ENCODE assay signal across 8 mouse cellular contexts in the genomic region with DNA sequence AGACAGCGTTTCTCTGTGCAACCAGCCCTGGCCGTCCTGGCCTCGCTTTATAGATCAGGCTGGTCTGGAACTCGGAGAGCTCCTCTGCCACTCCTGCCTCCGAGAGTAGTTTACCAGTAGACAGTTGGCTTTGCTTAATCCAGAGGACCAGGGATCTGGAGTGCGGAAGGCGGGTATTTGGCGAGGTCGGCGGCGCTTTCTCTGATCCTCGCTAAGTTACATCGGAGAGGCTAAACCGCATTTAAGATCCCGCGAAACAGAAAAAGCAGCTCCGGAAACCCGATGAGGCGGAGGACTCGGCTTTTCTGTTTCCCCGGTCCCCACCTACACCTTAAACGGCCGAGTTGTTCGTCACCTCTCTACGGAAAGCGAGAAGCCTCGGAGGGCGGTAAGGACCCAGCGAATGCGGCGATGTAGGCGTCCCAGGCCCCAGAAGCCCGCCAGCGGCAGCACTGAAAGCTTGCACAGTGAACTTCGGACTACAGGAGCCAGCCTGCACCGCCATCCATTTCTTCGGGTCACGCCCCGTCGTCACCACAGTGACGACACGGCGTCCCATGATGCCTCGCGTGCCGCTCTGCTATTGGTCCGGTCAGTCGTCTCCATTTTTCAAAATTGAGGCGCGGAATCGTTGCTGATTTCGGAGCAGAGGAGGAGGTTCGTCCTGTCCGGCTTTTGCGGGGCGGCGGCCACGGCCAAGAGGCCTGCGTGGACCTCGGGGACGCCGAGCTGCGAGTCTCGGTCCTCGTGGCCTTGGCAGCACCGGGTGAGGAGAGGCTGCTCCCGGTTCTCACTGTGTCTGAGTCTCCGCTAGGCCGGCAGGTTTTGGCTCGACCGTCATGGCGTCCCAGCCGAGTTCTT. TPM values are rescaled to one million over a fixed set of nuclear protein-coding genes. Genes with fewer than 3 reads are reported as not detected.
DNase-seq lines count a peak whose midpoint lies in the region; ATAC-seq and TF ChIP-seq lines count a peak whose summit lies in the region.

A gene (plus strand): TSS at position 649 of the 861 bp plus-strand sequence.

- peak within 1 kb of the TSS; percentile 64 for H3K4me2 ChIP-seq in embryonic facial prominence, embryonic 14.5 days (ENCODE audit: low read depth, low read length)
- peak within 1 kb of the TSS; percentile 74 for H3K4me2 ChIP-seq in limb, embryonic 13.5 days (replicated peaks)
- peak within 1 kb of the TSS; percentile 67 for H3K4me2 ChIP-seq in midbrain, embryonic 16.5 days (ENCODE audit: low read length)

- no peaks in the 10 kb centered on the region for H3K9me3 ChIP-seq in embryonic facial prominence, embryonic 14.5 days (ENCODE audit: control insufficient read depth, low read length)
- H3K9me3 ChIP-seq in limb, embryonic 13.5 days, result no peaks in the 10 kb centered on the region
- H3K9me3 ChIP-seq in midbrain, embryonic 16.5 days (replicated peaks; ENCODE audit: control insufficient read depth, low read length, poor library complexity, severe bottlenecking), result no peaks in the 10 kb centered on the region

- peak; percentile 97 for DNase-seq in 3T3-L1 (ENCODE audit: low read depth, low spot score)
- peak; percentile 88 to 93 for DNase-seq in adrenal gland, postnatal 4 days (ENCODE audit: low spot score in 2 of 2)
- peak; percentile 98 for DNase-seq in embryonic facial prominence, embryonic 14.5 days (ENCODE audit: low spot score)
- DNase-seq in heart, adult 2 months, result peak; percentile 96 to 97
- DNase-seq in kidney, adult 8-10 months, result peak; percentile 96
- DNase-seq in spleen, postnatal 10 days (ENCODE audit: low spot score in 2 of 2), result peak; percentile 95 to 99

- H3K9ac ChIP-seq in embryonic facial prominence, embryonic 14.5 days (ENCODE audit: low read depth, low read length), result peak within 1 kb of the TSS; percentile 86
- H3K9ac ChIP-seq in heart, adult 2 months (ENCODE audit: low read depth, low read length), result peak within 1 kb of the TSS; percentile 81
- H3K9ac ChIP-seq in limb, embryonic 13.5 days, result peak within 1 kb of the TSS; percentile 82
- H3K9ac ChIP-seq in midbrain, embryonic 16.5 days (ENCODE audit: low read depth, low read length), result peak within 1 kb of the TSS; percentile 78

- H3K4me3 ChIP-seq in embryonic facial prominence, embryonic 14.5 days (ENCODE audit: low read depth, low read length), result peak within 1 kb of the TSS; percentile 94
- H3K4me3 ChIP-seq in heart, adult 2 months, result peak within 1 kb of the TSS; percentile 81
- peak within 1 kb of the TSS; percentile 85 for H3K4me3 ChIP-seq in limb, embryonic 13.5 days
- peak within 1 kb of the TSS; percentile 81 for H3K4me3 ChIP-seq in midbrain, embryonic 16.5 days (ENCODE audit: low read depth, low read length)

- H3K4me1 ChIP-seq in embryonic facial prominence, embryonic 14.5 days (ENCODE audit: control insufficient read depth, insufficient read depth, low read length), result peaks cover 10% of the 10 kb centered on the region; the same call in 1 of the 2 replicates
- H3K4me1 ChIP-seq in heart, adult 2 months (ENCODE audit: control insufficient read depth, insufficient read depth, low read length), result no peaks in the 10 kb centered on the region; the same call in 1 of the 2 replicates
- peaks cover 30% of the 10 kb centered on the region for H3K4me1 ChIP-seq in limb, embryonic 13.5 days
- peaks cover 11% of the 10 kb centered on the region; the same call in 1 of the 2 replicates for H3K4me1 ChIP-seq in midbrain, embryonic 16.5 days (ENCODE audit: control insufficient read depth, insufficient read depth, low read length)

- H3K36me3 ChIP-seq in embryonic facial prominence, embryonic 14.5 days (ENCODE audit: control insufficient read depth, insufficient read depth, low read length), result no peaks in the 10 kb centered on the region
- no peaks in the 10 kb centered on the region; the same call in 1 of the 2 replicates for H3K36me3 ChIP-seq in heart, adult 2 months (ENCODE audit: control insufficient read depth, insufficient read depth, low read length)
- H3K36me3 ChIP-seq in limb, embryonic 13.5 days, result no peaks in the 10 kb centered on the region
- no peaks in the 10 kb centered on the region for H3K36me3 ChIP-seq in midbrain, embryonic 16.5 days (ENCODE audit: control insufficient read depth, insufficient read depth, low read length)

- no peaks in the 10 kb centered on the region for H3K27me3 ChIP-seq in embryonic facial prominence, embryonic 14.5 days (replicated peaks; ENCODE audit: control insufficient read depth, insufficient read depth, low read length)
- H3K27me3 ChIP-seq in heart, adult 2 months (ENCODE audit: control insufficient read depth, insufficient read depth, low read length), result no peaks in the 10 kb centered on the region
- H3K27me3 ChIP-seq in limb, embryonic 13.5 days, result no peaks in the 10 kb centered on the region
- no peaks in the 10 kb centered on the region for H3K27me3 ChIP-seq in midbrain, embryonic 16.5 days (ENCODE audit: control insufficient read depth, insufficient read depth, low read depth, low read length)

- TF ChIP-seq CTCF in heart, adult 2 months (IDR thresholded peaks at IDR 0.05), result peak; percentile 30; the same call in 1 of the 2 replicates

- peak within 1 kb of the TSS; percentile 98 for H3K27ac ChIP-seq in embryonic facial prominence, embryonic 14.5 days (replicated peaks; ENCODE audit: low read depth, low read length)
- peak within 1 kb of the TSS; percentile 97 for H3K27ac ChIP-seq in heart, adult 2 months
- peak within 1 kb of the TSS; percentile 97 for H3K27ac ChIP-seq in limb, embryonic 13.5 days
- peak within 1 kb of the TSS; percentile 94 for H3K27ac ChIP-seq in midbrain, embryonic 16.5 days (ENCODE audit: low read length)

- peak; percentile 99 for ATAC-seq in embryonic facial prominence, embryonic 14.5 days (ENCODE audit: low read depth)
- ATAC-seq in limb, embryonic 13.5 days (ENCODE audit: low FRiP score, low read depth), result peak; percentile 98
- ATAC-seq in midbrain, embryonic 16.5 days, result peak; percentile 100

- TF ChIP-seq POLR2A in heart, adult 2 months (IDR thresholded peaks at IDR 0.05; ENCODE audit: insufficient read depth, low read depth, low read length), result peak; percentile 90

- H3K79me2 ChIP-seq in heart, adult 2 months (replicated peaks; ENCODE audit: control insufficient read depth, insufficient read depth, low read length), result no peaks in the 10 kb centered on the region

- TF ChIP-seq EP300 in heart, adult 2 months (IDR thresholded peaks at IDR 0.05; ENCODE audit: insufficient read depth, low read depth, low read length), result no peak; the same call in 1 of the 2 replicates

- intact Hi-C loops in heart, adult 2 months (cut with DNase I), result loop anchor here (5.0 to 10.0 kb wide), 2 partner anchors 109 to 1291 kb away; a partner anchor contains a TSS

- WGBS in embryonic facial prominence, embryonic 14.5 days, result under 1% methylated on average over 68 of the region's 73 CpGs
- under 1% methylated on average over 73 of the region's 73 CpGs for WGBS in heart, adult 2 months
- under 1% methylated on average over 73 of the region's 73 CpGs for WGBS in limb, embryonic 13.5 days
- under 1% methylated on average over 73 of the region's 73 CpGs for WGBS in midbrain, embryonic 16.5 days

RNA-seq across cellular contexts. Expression of the gene that starts here (rescaled TPM):
- total RNA-seq in adrenal gland, postnatal 4 days (2021), result 10 to 100 TPM; 21.2 to 23.7 TPM
- polyA plus RNA-seq in embryonic facial prominence, embryonic 14.5 days (2014; fragmentation: Nextera tagmentation; extraction: Ambion mirVana), result 43.2 and 50.2 TPM in 2 replicates
- under 1 TPM; 0.34 to 0.66 TPM for total RNA-seq in heart, adult 2 months (2021)
- polyA plus RNA-seq in heart, adult 2 months (2012; rRNA removed), result 0.20 and 0.35 TPM in 2 replicates
- 58.2 and 62.5 TPM in 2 replicates for polyA plus RNA-seq in limb, embryonic 13.5 days (2015; fragmentation: Nextera tagmentation; extraction: Ambion mirVana)
- 6.3 and 7.7 TPM in 2 replicates for polyA plus RNA-seq in midbrain, embryonic 16.5 days (2015; fragmentation: Nextera tagmentation; extraction: Ambion mirVana)

Comparison
In these comparisons a context has a peak if more than half of its experiments do, and no peak if none do; other contexts are left out.
1. Peak in every context shown above with its lines: DNase-seq, ATAC-seq, H3K4me3 ChIP-seq and H3K27ac ChIP-seq.
2. RNA of the gene that starts here (total RNA-seq): 21.2 to 23.7 TPM in adrenal gland, postnatal 4 days; 0.34 to 0.66 TPM in heart, adult 2 months; every median in the first group is over 10 times any median in the second.
3. Peak in DNase-seq, H3K4me3 ChIP-seq, H3K27ac ChIP-seq and H3K9ac ChIP-seq in heart, adult 2 months; RNA of the gene not detected or under 1 TPM.